Mouse (Mus musculus): ENCODE data around the gene Cxcl16. TPM values are rescaled to one million over a fixed set of nuclear protein-coding genes. Genes with fewer than 3 reads are reported as not detected.

Gene Cxcl16
- total RNA-seq (2023), result 1 to 10 TPM; 1.5 to 1.9 TPM

GRCm38 (mm10) chr11:70459601-70460101, at the start of gene Cxcl16:
Gene Cxcl16, minus strand, starts transcription at chr11:70459984.

GRCm38 (mm10) chr11:70504970-70505369, 45.2 kb upstream of the Cxcl16 start, which contains the start of gene Tm4sf5:
Gene Tm4sf5, plus strand, starts transcription at chr11:70505244.

GRCm38 (mm10) chr11:70458688-70459600, 840 bp downstream of the Cxcl16 start, which contains the start of gene Zmynd15:
Gene Zmynd15, plus strand, starts transcription at chr11:70459433.

GRCm38 (mm10) chr11:70451797-70452498, 7.8 kb downstream of the Cxcl16 start, which contains the start of gene Med11:
Gene Med11, plus strand, starts transcription at chr11:70451919.

GRCm38 (mm10) chr11:70432048-70432894, 27.5 kb downstream of the Cxcl16 start, which contains the start of gene Arrb2:
Gene Arrb2, plus strand, starts transcription at chr11:70432635.

DNA sequence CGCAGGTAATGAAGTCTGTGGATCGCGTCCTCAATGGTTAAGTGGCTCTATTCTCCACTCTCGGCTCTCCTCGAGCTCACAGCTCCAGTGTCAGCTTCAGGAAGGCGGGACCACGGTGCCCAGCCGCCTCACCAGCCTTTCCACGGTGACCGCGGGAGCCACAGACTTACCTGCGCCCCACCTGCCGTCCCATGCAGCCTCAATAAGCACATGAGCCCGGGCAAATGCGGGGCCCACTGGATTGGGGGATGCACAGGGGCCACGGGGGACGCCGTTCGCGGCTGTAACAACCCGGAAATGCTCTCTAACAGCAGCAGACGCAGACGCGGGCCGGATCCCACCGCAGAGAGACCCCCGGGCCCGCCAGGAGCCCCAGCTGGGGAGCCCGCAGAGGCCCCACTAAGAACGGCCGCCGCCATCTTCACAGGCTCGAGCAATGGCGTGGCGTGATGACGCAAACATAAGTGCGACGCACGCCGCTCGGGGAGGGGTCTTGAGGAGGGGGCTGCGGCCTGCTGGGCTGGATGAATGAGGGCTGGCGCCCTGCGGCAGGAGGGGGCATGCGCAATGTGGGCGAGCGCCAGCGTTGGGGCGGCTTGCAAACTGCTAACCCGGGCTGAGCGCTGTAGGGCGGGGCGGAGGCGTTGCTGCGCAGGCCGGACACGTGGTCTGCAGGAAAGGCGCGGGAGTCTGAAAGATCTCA, 50.0 kb downstream of the Cxcl16 start, which contains the start of gene Pelp1:
TSS of gene Pelp1 (minus strand) at position 438 of the 703 bp plus-strand sequence.

Other genes with a start within 250 kb of the Cxcl16 start
- gene Slc16a11, start 247.2 kb downstream of the Cxcl16 start, total RNA-seq (2023), result not detected
- gene Slc16a13, start 238.9 kb downstream of the Cxcl16 start, total RNA-seq (2023), result 1 to 10 TPM; 1.3 to 1.7 TPM
- under 1 TPM in 1 of 2 experiments, not detected in 1; 0.13 TPM for gene Bcl6b, start 230.2 kb downstream of the Cxcl16 start, total RNA-seq (2023)
- 10 to 100 TPM; 39.0 to 42.3 TPM for gene 0610010K14Rik, start 222.1 kb downstream of the Cxcl16 start, total RNA-seq (2023)
- 1 to 10 TPM; 3.8 to 6.1 TPM for gene Gm21988, start 220.2 kb downstream of the Cxcl16 start, total RNA-seq (2023)
- gene Rnasek, start 220.1 kb downstream of the Cxcl16 start, total RNA-seq (2023), result 100 to 1,000 TPM; 105 to 118 TPM
- gene Alox12, start 204.6 kb downstream of the Cxcl16 start, total RNA-seq (2023), result under 1 TPM; 0.33 to 0.60 TPM
- under 1 TPM; 0.35 to 0.62 TPM for gene Alox12e, start 137.4 kb downstream of the Cxcl16 start, total RNA-seq (2023)
- gene Alox15, start 108.0 kb downstream of the Cxcl16 start, total RNA-seq (2023), result 10 to 100 TPM in 1 of 2 experiments, 1 to 10 TPM in 1; 6.2 to 13.0 TPM
- 10 to 100 TPM; 15.8 to 16.2 TPM for gene Pelp1, start 50.0 kb downstream of the Cxcl16 start, total RNA-seq (2023)
- gene Arrb2, start 27.3 kb downstream of the Cxcl16 start, total RNA-seq (2023), result 100 to 1,000 TPM; 841 to 909 TPM
- 10 to 100 TPM; 23.3 to 28.4 TPM for gene Med11, start 8.1 kb downstream of the Cxcl16 start, total RNA-seq (2023)
- under 1 TPM; 0.16 to 0.44 TPM for gene Zmynd15, start 551 bp downstream of the Cxcl16 start, total RNA-seq (2023)
- not detected for gene Tm4sf5, start 45.3 kb upstream of the Cxcl16 start, total RNA-seq (2023)
- not detected for gene Vmo1, start 54.6 kb upstream of the Cxcl16 start, total RNA-seq (2023)
- gene Gltpd2, start 59.2 kb upstream of the Cxcl16 start, total RNA-seq (2023), result not detected
- gene Psmb6, start 65.4 kb upstream of the Cxcl16 start, total RNA-seq (2023), result 10 to 100 TPM; 91.6 to 92.5 TPM
- not detected for gene Gm40193, start 73.0 kb upstream of the Cxcl16 start, total RNA-seq (2023)
- 1 to 10 TPM; 2.3 to 4.0 TPM for gene Pld2, start 80.1 kb upstream of the Cxcl16 start, total RNA-seq (2023)
- gene Mink1, start 102.9 kb upstream of the Cxcl16 start, total RNA-seq (2023), result 10 to 100 TPM; 31.6 to 35.9 TPM
- gene 4930544D05Rik, start 155.9 kb upstream of the Cxcl16 start, total RNA-seq (2023), result not detected
- gene Chrne, start 159.2 kb upstream of the Cxcl16 start, total RNA-seq (2023), result not detected
- 1 to 10 TPM; 1.1 to 1.3 TPM for gene Gp1ba, start 179.1 kb upstream of the Cxcl16 start, total RNA-seq (2023)
- gene Rnf167, start 187.3 kb upstream of the Cxcl16 start, total RNA-seq (2023), result 100 to 1,000 TPM; 141 to 154 TPM
- 10 to 100 TPM; 80.5 to 86.2 TPM for gene Slc25a11, start 187.5 kb upstream of the Cxcl16 start, total RNA-seq (2023)
- 1,000 to 10,000 TPM; 2,042 to 2,066 TPM for gene Pfn1, start 194.7 kb upstream of the Cxcl16 start, total RNA-seq (2023)
- gene Eno3, start 197.2 kb upstream of the Cxcl16 start, total RNA-seq (2023), result 10 to 100 TPM in 1 of 2 experiments, 1 to 10 TPM in 1; 7.2 to 10.3 TPM
- gene Spag7, start 209.4 kb upstream of the Cxcl16 start, total RNA-seq (2023), result 10 to 100 TPM; 34.2 to 42.2 TPM
- gene Camta2, start 228.1 kb upstream of the Cxcl16 start, total RNA-seq (2023), result 10 to 100 TPM; 57.3 to 61.5 TPM
- gene Inca1, start 240.2 kb upstream of the Cxcl16 start, total RNA-seq (2023), result not detected
- gene Kif1c, start 240.6 kb upstream of the Cxcl16 start, total RNA-seq (2023), result 10 to 100 TPM; 26.3 to 33.0 TPM